Mouse (Mus musculus): ENCODE results near the gene A730009L09Rik. TPM values are rescaled to one million over a fixed set of nuclear protein-coding genes. Genes with fewer than 3 reads are reported as not detected.

The A730009L09Rik gene
- 0.12 TPM in 1 of 2 replicates, not detected in the other for polyA plus RNA-seq (2015; fragmentation: Nextera tagmentation; extraction: Ambion mirVana)

DNA sequence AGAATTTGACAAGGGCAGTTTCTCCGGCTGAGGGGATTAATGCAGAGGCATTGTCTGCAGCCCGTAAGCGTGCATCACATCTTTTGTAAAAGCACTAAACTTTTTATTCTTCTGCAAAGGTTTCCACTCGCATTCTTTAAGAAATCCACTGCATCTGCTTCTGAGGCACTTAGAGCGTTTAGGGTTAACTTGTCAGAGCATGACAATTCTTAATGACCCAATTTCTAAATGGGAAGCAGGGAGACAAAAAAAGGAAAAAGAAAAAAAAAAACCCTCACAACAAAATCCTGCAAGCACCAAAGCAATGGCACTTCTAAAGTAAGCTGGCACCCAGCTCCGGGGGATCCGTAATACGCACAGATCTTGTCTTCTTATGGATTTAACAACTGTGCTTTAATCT is at the start of gene A730009L09Rik:
Gene A730009L09Rik (plus strand): TSS at position 301 of the 400 bp plus-strand sequence.

Other genes starting within 250 kb of the A730009L09Rik start
- 33.6 and 39.6 TPM in 2 replicates for gene Mrpl39, start 220.6 kb downstream of the A730009L09Rik start, polyA plus RNA-seq (2015; fragmentation: Nextera tagmentation; extraction: Ambion mirVana)

Data from neural tube, postnatal 0 days (tissue).